In the genomic region with DNA sequence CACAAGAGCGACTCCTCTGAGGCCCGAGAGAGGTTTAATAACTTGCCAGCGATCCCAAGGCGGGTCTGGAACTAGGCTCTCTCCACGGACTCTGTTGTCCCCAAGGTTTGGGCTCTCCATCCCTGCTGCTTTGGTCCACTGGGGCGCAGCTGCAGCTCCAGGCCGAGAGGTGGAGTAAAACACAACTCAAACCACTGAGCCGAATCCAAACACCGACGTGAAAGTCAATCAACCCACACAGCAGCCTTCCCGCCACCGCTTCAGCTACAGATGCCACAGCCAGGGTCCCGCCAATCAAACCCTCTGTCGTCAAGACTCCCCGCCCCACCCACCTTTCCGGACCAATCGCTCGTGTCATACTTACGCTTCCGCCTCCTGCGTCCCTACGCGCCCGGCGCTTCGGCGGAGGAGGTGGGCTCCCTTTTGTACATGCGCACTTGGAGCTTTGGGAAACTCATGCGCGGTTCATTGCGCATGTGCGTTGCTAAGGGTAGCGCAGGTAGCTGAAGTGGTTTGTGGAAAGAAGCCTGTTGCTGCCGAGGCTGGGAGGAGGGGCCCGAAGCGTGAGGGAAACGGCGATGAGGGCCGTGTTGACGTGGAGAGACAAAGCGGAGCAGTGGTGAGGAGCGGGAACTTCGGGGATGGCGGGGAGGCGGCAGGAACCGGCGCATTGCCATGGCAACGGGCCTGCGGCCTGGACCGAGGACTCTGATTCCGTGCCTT, we compare ENCODE assay signal across 8 mouse cellular contexts. TPM values are rescaled to one million over a fixed set of nuclear protein-coding genes. Genes with fewer than 3 reads are reported as not detected.
A peak's percentile ranks its signal among the peaks of the same experiment; 100 is the strongest.
DNase-seq lines count a peak whose midpoint lies in the region; ATAC-seq and TF ChIP-seq lines count a peak whose summit lies in the region.

A gene (minus strand): TSS at position 281 of the 723 bp plus-strand sequence.
A gene (plus strand): TSS at position 380 of the 723 bp plus-strand sequence.

- no peak for TF ChIP-seq EP300 in lung, postnatal 0 days (IDR thresholded peaks at IDR 0.05)

- no peak within 1 kb of the TSS for H3K9ac ChIP-seq in lung, postnatal 0 days (replicated peaks; ENCODE audit: low read depth)

- no peaks in the 10 kb centered on the region for H3K9me3 ChIP-seq in hindbrain, embryonic 10.5 days
- H3K9me3 ChIP-seq in lung, postnatal 0 days (ENCODE audit: low read length) = no peaks in the 10 kb centered on the region

- DNase-seq in MN1 (ENCODE audit: low spot score) = peak; percentile 99
- DNase-seq in cerebellum, adult 9-10 months = peak; percentile 98
- DNase-seq in hindbrain, embryonic 10.5 days (ENCODE audit: low spot score) = peak; percentile 99
- DNase-seq in layer of hippocampus, adult 9-11 months = peak; percentile 99
- DNase-seq in lung, postnatal 0 days (ENCODE audit: low spot score) = peak; percentile 100
- DNase-seq in ovary, postnatal 14 days (ENCODE audit: low spot score) = peak; percentile 92
- peak; percentile 99 for DNase-seq in thymus, postnatal 14 days

- H3K36me3 ChIP-seq in hindbrain, embryonic 10.5 days = peaks cover 25% of the 10 kb centered on the region
- no peaks in the 10 kb centered on the region for H3K36me3 ChIP-seq in lung, postnatal 0 days (ENCODE audit: insufficient read depth, low read length)

- peak; percentile 97 for ATAC-seq in frontal cortex, adult (ENCODE audit: low TSS enrichment)
- ATAC-seq in lung, postnatal 0 days = peak; percentile 98

- TF ChIP-seq CTCF in lung, postnatal 0 days (IDR thresholded peaks at IDR 0.05) = peak; percentile 71

- H3K4me2 ChIP-seq in lung, postnatal 0 days (replicated peaks; ENCODE audit: low read depth, low read length) = peak within 1 kb of the TSS; percentile 66

- WGBS in hindbrain, embryonic 10.5 days = under 1% methylated on average over 51 of the region's 51 CpGs
- WGBS in lung, postnatal 0 days = under 1% methylated on average over 51 of the region's 51 CpGs

- H3K27me3 ChIP-seq in hindbrain, embryonic 10.5 days (ENCODE audit: insufficient read depth, poor library complexity, severe bottlenecking) = no peaks in the 10 kb centered on the region
- H3K27me3 ChIP-seq in lung, postnatal 0 days (replicated peaks; ENCODE audit: insufficient read depth, low read length) = no peaks in the 10 kb centered on the region

- peaks cover 23% of the 10 kb centered on the region for H3K4me1 ChIP-seq in hindbrain, embryonic 10.5 days (replicated peaks)
- no peaks in the 10 kb centered on the region for H3K4me1 ChIP-seq in lung, postnatal 0 days (ENCODE audit: insufficient read depth, low read depth, low read length)

- H3K4me3 ChIP-seq in hindbrain, embryonic 10.5 days = peak within 1 kb of the TSS; percentile 75
- H3K4me3 ChIP-seq in lung, postnatal 0 days (ENCODE audit: low read depth, low read length) = peak within 1 kb of the TSS; percentile 53

- peak within 1 kb of the TSS; percentile 91 for H3K27ac ChIP-seq in hindbrain, embryonic 10.5 days
- peak within 1 kb of the TSS; percentile 72 for H3K27ac ChIP-seq in lung, postnatal 0 days (ENCODE audit: low read length)

RNA-seq across cellular contexts. Expression of the first gene that starts in this region (rescaled TPM):
- polyA plus RNA-seq in hindbrain, embryonic 10.5 days (2016; fragmentation: Nextera tagmentation; extraction: Ambion mirVana) = 24.6 and 31.7 TPM in 2 replicates
- 4.5 and 6.7 TPM in 2 replicates for polyA plus RNA-seq in lung, postnatal 0 days (2015; fragmentation: Nextera tagmentation; extraction: Ambion mirVana)

RNA-seq across cellular contexts. Expression of the second gene that starts in this region (rescaled TPM):
- polyA plus RNA-seq in hindbrain, embryonic 10.5 days (2016; fragmentation: Nextera tagmentation; extraction: Ambion mirVana) = 28.8 and 30.6 TPM in 2 replicates
- polyA plus RNA-seq in lung, postnatal 0 days (2015; fragmentation: Nextera tagmentation; extraction: Ambion mirVana) = 8.3 and 10.4 TPM in 2 replicates

Comparison
In these comparisons a context has a peak if more than half of its experiments do, and no peak if none do; other contexts are left out.
1. Peak in every context shown above with its lines: DNase-seq, ATAC-seq, H3K4me3 ChIP-seq and H3K27ac ChIP-seq.